In the genomic region with DNA sequence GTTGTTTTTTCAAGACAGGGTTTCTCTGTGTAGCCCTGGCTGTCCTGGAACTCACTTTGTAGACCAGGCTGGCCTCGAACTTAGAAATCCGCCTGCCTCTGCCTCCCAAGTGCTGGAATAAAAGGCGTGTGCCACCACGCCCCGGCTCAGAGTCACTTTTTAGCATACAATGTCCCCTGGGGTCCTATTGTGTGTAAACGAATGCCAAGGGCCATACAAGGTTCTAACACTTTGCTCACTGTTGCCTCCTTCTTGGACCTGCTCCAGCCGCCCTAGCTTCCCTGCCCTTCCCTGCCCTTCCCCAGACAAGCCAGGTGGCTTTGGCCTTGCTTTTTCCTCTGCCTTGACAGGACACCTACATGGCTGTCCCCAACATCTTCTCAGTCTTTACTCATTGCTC, we compare ENCODE assay signal across 7 mouse cellular contexts. TPM values are rescaled to one million over a fixed set of nuclear protein-coding genes. Genes with fewer than 3 reads are reported as not detected.
A peak's percentile ranks its signal among the peaks of the same experiment; 100 is the strongest.
DNase-seq lines count a peak whose midpoint lies in the region; ATAC-seq and TF ChIP-seq lines count a peak whose summit lies in the region.
"Not testable (repeated sequence)": the region's sequence is repeated elsewhere in the genome, so short reads cannot be mapped to it uniquely, and the experiment has no call there.

No protein-coding gene starts in this region.

- DNase-seq in ES-CJ7 (ENCODE audit: low read depth, low spot score) (peak; percentile 73), R1 (ENCODE audit: low read depth, low spot score) (peak; percentile 75), ZHBTc4 (ENCODE audit: low read depth, low spot score) (peak; percentile 77)
- DNase-seq in layer of hippocampus, adult 2 months (ENCODE audit: low spot score in 2 of 2) = not testable (repeated sequence)

- H3K4me1 ChIP-seq in ES-Bruce4 (ENCODE audit: control insufficient read depth, insufficient read depth, low read length) = not testable (repeated sequence)
- H3K4me1 ChIP-seq in embryonic facial prominence, embryonic 13.5 days = peaks cover 34% of the 10 kb centered on the region
- peaks cover 22% of the 10 kb centered on the region for H3K4me1 ChIP-seq in limb, embryonic 13.5 days

- ATAC-seq in embryonic facial prominence, embryonic 13.5 days (ENCODE audit: insufficient number of reproducible peaks, insufficient read depth, low FRiP score, low TSS enrichment, low read depth); limb, embryonic 13.5 days (ENCODE audit: low FRiP score, low read depth): not testable (repeated sequence)

- not testable (repeated sequence) for TF ChIP-seq EP300 in ES-Bruce4 (IDR thresholded peaks at IDR 0.05; ENCODE audit: insufficient read depth, low read depth, low read length)

- not testable (repeated sequence) for H3K9ac ChIP-seq in ES-Bruce4 (ENCODE audit: low read depth, poor library complexity, severe bottlenecking); embryonic facial prominence, embryonic 13.5 days; limb, embryonic 13.5 days

- H3K27me3 ChIP-seq in ES-Bruce4 (ENCODE audit: control insufficient read depth, insufficient read depth, low read length, poor library complexity, severe bottlenecking); embryonic facial prominence, embryonic 13.5 days; limb, embryonic 13.5 days: not testable (repeated sequence)

- H3K4me2 ChIP-seq in embryonic facial prominence, embryonic 13.5 days; limb, embryonic 13.5 days (replicated peaks): not testable (repeated sequence)

- 94% methylated on average over 7 of the region's 7 CpGs for whole genome bisulfite sequencing in embryonic facial prominence, embryonic 13.5 days
- WGBS in limb, embryonic 13.5 days = 92% methylated on average over 7 of the region's 7 CpGs

- not testable (repeated sequence) for H3K36me3 ChIP-seq in ES-Bruce4 (ENCODE audit: control insufficient read depth, insufficient read depth, low read length, poor library complexity, severe bottlenecking)
- H3K36me3 ChIP-seq in embryonic facial prominence, embryonic 13.5 days = peaks cover 14% of the 10 kb centered on the region
- H3K36me3 ChIP-seq in limb, embryonic 13.5 days = peaks cover 15% of the 10 kb centered on the region

- 0 out of 2 replicates have a peak overlapping the region, but pooled peaks have one; percentile 14 for H3K27ac ChIP-seq in ES-Bruce4 (ENCODE audit: insufficient read depth, low read length)
- peak overlapping the region; percentile 5; the same call in 1 of the 2 replicates for H3K27ac ChIP-seq in embryonic facial prominence, embryonic 13.5 days
- H3K27ac ChIP-seq in layer of hippocampus, adult 2 months = peak overlapping the region; percentile 43; the same call in 1 of the 2 replicates
- peak overlapping the region; percentile 44; the same call in 1 of the 2 replicates for H3K27ac ChIP-seq in limb, embryonic 13.5 days

- H3K9me3 ChIP-seq in ES-Bruce4 (replicated peaks; ENCODE audit: control insufficient read depth, insufficient read depth, low read length, poor library complexity, severe bottlenecking); embryonic facial prominence, embryonic 13.5 days; limb, embryonic 13.5 days: not testable (repeated sequence)

- not testable (repeated sequence) for TF ChIP-seq POLR2A in ES-Bruce4 (IDR thresholded peaks at IDR 0.05; ENCODE audit: insufficient read depth, low read length)

- not testable (repeated sequence) for TF ChIP-seq CTCF in ES-Bruce4 (IDR thresholded peaks at IDR 0.05; ENCODE audit: low read depth, low read length); layer of hippocampus, adult 2 months (conservative IDR thresholded peaks at IDR 0.05)

- H3K4me3 ChIP-seq in ES-Bruce4 (ENCODE audit: low read depth, low read length); embryonic facial prominence, embryonic 13.5 days; layer of hippocampus, adult 2 months; limb, embryonic 13.5 days: not testable (repeated sequence)

RNA-seq across cellular contexts. Expression of gene Wwp2, which starts 40.6 kb away (rescaled TPM):
- 46.0 and 48.7 TPM in 2 replicates for polyA plus RNA-seq in ES-Bruce4 (2011; ENCODE audit: insufficient read depth, insufficient read length, low read depth, missing spikeins)
- polyA plus RNA-seq in embryonic facial prominence, embryonic 13.5 days (2015; fragmentation: Nextera tagmentation; extraction: Ambion mirVana) = 158 and 211 TPM in 2 replicates
- 10 to 100 TPM; 37.1 to 38.0 TPM for total RNA-seq in layer of hippocampus, adult 2 months (2021)
- 329 and 357 TPM in 2 replicates for polyA plus RNA-seq in limb, embryonic 13.5 days (2015; fragmentation: Nextera tagmentation; extraction: Ambion mirVana)

RNA-seq across cellular contexts. Expression of gene Nob1, which starts 51.9 kb away (rescaled TPM):
- 61.3 and 68.4 TPM in 2 replicates for polyA plus RNA-seq in ES-Bruce4 (2011; ENCODE audit: insufficient read depth, insufficient read length, low read depth, missing spikeins)
- 96.8 and 106 TPM in 2 replicates for polyA plus RNA-seq in embryonic facial prominence, embryonic 13.5 days (2015; fragmentation: Nextera tagmentation; extraction: Ambion mirVana)
- 10 to 100 TPM; 38.5 to 48.6 TPM for total RNA-seq in layer of hippocampus, adult 2 months (2021)
- polyA plus RNA-seq in limb, embryonic 13.5 days (2015; fragmentation: Nextera tagmentation; extraction: Ambion mirVana) = 95.3 and 96.4 TPM in 2 replicates
